Mouse (Mus musculus) megakaryocyte progenitor cell, adult 5-6 weeks (primary cell): ENCODE data around the gene Pacsin2. TPM values are rescaled to one million over a fixed set of nuclear protein-coding genes. Genes with fewer than 3 reads are reported as not detected.

ENCODE experiments used
- ATAC-seq: replicated peaks from 2 replicates; pipeline ENCODE4 v1.8.0; 2016; ENCODE audit warnings: mild to moderate bottlenecking, moderate TSS enrichment, inconsistent platforms; ENCODE audit not compliant: poor library complexity
- total RNA-seq, 2 experiments: library from RNA; stranded (forward) in 1 of 2; stranded (reverse) in 1 of 2; fragments of 157-497, 149-512 nt in 1 of 2; fragments of 200-1000 nt in 1 of 2; gene quantifications; 2 replicates each; pipeline versions ENCODE4 v1.2.3 to v1.2.4; 2015 to 2017

Pacsin2 gene
- total RNA-seq, 2 experiments from 2014 or later, result 47.4 to 71.7 TPM

DNA sequence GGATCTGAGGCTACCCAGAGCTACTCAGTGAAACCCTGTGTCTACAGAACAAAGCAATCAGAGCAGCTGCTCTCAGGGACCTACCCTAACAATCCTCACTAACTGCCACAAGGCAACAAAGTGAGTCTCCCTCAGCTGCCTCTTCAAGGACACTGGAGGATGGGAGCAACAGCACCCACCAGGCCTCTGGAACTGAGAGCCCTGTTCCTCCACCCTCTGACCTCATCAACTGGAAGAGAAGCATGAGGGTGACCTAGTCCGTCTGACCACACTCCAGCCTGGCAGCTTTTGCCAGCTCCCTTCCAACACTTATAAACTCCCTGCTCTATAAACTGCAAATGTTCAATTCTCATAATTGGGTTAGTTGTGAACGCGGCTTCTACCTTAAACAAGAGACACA lies 10.5 kb downstream of the Pacsin2 start:
- no peak for ATAC-seq

DNA sequence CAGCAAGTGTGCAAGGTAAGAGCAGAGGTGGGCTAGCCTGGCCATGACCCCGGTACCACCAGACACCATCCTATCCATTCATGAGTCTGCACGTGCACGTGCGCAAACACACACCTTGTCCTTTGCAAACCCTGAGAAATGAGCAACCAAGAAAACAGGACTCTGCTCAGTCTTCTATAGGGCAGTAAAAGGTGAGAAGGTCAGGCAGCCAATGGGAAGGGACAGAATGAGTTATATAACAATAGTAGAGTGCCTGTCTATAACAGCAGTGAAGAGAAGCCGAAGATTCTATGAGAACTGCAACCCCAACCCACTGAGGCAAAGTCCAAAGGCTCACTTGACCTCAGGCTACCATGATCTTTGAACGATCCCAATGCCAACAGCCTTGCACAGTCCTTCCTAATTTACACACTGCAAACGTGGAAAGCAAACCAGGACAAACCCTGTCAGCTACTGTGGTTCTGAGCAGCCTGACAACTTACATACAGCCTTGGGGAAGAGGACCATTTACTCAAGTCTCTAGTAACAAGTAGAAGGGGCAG lies 12.1 kb downstream of the Pacsin2 start:
- ATAC-seq, result no peak

- ATAC-seq, result peak; percentile 57
Observed at GRCm38 (mm10) chr15:83451621-83452210, 12.7 kb downstream of the Pacsin2 start.

- ATAC-seq, result no peak
Observed at GRCm38 (mm10) chr15:83450007-83450406, 14.4 kb downstream of the Pacsin2 start.

GRCm38 (mm10) chr15:83448646-83449045 lies 15.8 kb downstream of the Pacsin2 start:
- peak; percentile 69 for ATAC-seq

DNA sequence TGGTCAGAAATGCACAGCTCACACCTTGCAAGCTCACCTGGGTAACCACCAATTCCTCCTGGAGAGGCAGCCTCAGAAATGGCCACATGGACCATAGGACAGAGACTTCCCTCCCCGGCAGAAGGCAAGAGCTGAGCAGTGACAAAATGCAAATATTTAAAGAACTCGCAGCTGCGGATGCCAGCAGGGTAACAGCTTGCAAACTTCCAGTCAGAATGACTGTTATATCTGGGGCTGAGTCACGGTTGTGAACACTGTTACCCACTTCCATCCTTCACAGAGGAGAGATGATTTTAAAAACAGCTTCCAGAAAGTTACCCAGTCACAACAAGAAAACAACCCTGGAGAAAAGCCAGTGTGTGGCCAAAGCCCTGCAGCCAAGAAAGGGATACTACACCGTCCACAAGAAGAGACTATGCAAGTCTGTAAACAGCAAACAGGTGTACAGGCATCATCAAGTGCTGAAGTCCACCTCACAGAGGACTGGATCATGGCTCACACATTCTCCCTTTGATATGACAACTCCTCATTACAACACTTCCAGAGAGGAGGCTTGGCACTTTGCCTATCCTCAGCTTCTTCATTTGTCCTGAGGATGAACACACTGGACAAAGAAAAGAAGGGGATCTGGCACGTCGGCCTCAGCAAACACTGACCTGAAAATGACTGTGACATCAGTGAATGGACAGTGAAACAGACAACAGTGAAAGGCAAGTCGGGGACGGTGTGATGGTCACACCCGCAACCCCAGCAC lies 16.4 kb downstream of the Pacsin2 start:
- no peak for ATAC-seq

DNA sequence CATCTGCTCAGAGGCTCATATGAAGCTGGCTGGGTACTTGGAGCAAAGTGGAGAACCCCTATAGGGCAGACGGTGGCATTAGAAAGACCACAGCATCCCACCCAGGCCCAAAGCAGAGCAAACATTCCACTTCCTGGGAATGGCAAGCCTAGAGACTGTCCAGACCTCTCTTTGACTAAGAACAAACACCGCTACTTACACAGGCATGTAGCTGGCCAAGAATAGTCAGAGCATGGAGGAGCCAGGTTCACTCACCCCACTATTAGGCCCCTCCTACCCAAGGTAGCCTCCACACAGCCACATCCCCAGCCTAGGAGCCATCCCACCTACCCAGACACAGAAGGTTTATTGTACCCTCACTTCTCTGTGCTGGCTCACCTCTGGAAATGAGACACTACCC lies 18.5 kb downstream of the Pacsin2 start:
- no peak for ATAC-seq

- no peak for ATAC-seq
Observed at GRCm38 (mm10) chr15:83445383-83445782, 19.0 kb downstream of the Pacsin2 start.

GRCm38 (mm10) chr15:83444425-83444824 lies 20.0 kb downstream of the Pacsin2 start:
- ATAC-seq, result no peak

DNA sequence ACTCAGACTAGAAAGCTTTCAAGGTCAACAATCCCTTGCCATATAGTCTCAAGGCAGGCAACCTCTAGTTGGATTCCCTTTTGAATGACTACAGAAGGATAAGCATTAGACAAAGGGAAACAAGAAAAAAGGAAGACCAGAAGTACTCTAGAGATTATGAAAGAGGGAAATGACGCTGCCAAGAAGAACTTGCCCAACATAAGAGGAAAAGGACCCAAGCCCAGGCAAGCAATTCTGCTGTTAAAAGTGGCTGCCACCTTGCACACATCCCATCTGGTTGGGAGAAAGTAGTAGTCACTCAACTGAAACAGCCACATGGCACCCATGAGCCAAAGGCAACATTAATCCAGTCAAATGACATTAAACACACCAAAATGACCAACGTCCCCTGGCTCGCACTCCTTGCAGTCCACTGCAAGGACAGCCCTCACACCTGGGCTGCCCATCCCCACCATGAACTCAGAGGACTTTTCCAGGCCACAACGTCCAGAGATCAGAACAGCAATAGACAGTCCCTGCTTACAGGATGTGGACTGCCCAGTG lies 21.8 kb downstream of the Pacsin2 start:
- peak; percentile 82 for ATAC-seq

GRCm38 (mm10) chr15:83440726-83441125 lies 23.7 kb downstream of the Pacsin2 start:
- ATAC-seq, result no peak

GRCm38 (mm10) chr15:83436541-83436940 lies 27.9 kb downstream of the Pacsin2 start:
- ATAC-seq, result no peak

GRCm38 (mm10) chr15:83435324-83436090 lies 28.9 kb downstream of the Pacsin2 start:
- ATAC-seq, result no peak

GRCm38 (mm10) chr15:83434692-83435091 lies 29.7 kb downstream of the Pacsin2 start:
- ATAC-seq, result no peak

- no peak for ATAC-seq
Observed at GRCm38 (mm10) chr15:83433344-83433743, 31.1 kb downstream of the Pacsin2 start.

DNA sequence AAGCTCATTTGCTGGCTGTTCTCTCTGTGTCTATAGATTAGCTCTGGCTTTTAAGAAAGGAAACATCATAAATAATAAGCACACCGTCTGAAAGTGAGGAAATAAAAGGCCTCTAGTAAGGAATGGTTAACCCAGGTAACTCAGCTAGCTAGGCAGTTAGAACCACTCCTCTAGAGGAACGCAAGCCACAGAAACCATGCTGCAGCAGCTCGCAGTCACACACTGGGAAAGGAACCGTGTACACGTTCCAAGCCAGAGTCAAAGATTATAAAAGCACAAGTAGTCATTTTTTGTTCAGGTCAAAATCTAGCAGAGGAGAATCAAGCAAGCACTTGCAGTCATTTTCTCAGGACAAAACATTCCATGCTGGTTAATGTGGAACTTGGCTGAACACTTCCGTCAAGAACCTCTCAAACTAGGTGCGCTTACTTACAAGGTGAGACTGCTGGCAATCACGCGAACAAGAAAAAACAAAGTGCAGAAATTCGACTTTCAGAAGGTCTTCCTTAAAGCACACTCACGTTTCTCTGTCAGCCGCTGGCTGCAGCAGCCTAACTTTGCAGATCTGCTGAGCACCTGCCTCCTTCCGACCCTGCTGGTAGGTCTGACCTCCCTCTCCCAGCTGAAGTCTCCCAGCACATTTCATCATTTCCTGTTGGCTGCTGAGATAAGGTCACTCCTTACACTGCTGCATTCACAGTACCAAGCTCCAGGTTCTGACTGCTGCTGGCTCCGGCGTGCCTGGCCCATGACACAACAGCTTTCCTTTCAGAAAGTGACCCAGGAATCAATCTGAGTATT lies 32.0 kb downstream of the Pacsin2 start:
- ATAC-seq, result peak; percentile 90

DNA sequence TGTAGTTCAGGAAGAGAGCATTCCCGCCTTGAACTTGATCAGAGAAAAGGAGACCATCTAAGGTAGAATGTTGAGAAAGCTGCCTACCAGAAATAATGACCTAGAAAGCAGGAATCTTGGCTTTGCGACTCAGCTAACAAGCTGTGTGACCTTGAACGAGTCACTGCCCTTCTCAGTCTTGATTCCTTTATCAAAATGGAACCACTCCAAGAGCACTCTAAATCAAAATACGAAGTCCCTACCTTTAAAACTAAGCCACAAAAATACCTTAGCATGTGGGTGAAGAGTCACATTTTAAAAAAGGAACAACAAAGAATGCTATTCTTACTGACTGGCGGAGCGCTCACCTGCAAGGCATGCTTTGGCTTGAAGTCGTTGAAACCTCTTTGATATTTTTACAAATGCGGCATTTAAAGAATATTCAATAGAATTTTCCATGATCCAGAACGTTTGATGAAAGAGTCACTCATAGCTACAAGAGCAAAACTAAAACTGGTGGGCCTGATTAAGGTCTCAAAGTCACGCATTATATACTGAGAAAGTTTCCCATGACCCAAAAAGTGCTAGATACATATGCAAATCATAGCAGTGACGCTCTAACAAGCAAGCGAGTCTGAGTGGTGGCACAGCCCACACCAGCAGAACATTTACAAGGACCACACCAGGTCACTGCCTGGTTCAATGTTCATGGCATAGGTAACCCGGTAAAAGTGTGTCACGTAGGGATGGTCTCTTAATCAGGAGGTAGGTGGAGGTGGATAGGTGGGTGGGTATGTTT lies 33.2 kb downstream of the Pacsin2 start:
- ATAC-seq, result no peak

DNA sequence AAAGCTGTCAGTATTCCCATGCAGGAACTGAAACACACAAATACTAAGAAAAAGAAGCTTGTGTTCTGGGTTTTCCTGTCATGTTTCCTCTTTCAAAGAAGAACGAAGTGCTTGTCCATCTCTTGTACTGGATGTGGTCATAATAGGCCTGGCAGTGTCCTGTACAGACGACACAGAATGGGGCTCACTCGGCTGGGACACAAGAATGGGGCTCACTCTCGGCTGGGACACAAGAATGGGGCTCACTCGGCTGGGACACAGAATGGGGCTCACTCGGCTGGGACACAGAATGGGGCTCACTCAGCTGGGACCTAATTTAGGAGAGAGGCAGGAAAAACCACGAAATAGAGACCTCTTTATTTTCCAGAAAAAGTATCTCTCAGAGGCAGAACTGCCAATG lies 34.0 kb downstream of the Pacsin2 start:
- no peak for ATAC-seq

- ATAC-seq, result no peak
Observed at GRCm38 (mm10) chr15:83428586-83428985, 35.8 kb downstream of the Pacsin2 start.
